Mouse (Mus musculus) CD4-positive naive resting alpha-beta T cell, adult 76 days (primary cell): ENCODE data around the gene Ms4a4a. TPM values are rescaled to one million over a fixed set of nuclear protein-coding genes. Genes with fewer than 3 reads are reported as not detected.

ENCODE experiments used
- total RNA-seq: library from RNA; stranded (reverse); gene quantifications from one replicate; pipeline ENCODE4 v1.2.4, GENCODE M21; 2023

The Ms4a4a gene
- 0.97 TPM for total RNA-seq

DNA sequence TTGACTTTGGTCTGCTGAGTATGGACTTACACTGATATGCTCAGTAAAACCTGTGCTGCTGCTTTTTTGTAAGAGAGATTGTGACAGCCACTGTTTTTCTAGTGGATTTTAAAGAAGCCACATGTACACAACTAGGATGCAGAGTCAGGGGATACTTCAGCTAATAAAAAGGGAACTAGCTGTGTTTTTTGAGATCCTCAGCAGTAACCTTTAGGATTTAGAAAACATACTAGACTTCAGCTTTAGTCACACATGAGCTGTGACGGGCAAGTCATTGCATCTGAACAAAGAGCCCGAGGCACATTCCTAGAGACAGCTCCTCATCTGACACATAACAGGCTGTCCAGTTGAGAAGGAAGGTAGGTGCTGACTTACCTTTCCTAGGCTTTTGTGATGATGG, at the start of gene Ms4a4a:
Gene Ms4a4a, plus strand, starts transcription at position 251 of the 400 bp plus-strand sequence.

DNA sequence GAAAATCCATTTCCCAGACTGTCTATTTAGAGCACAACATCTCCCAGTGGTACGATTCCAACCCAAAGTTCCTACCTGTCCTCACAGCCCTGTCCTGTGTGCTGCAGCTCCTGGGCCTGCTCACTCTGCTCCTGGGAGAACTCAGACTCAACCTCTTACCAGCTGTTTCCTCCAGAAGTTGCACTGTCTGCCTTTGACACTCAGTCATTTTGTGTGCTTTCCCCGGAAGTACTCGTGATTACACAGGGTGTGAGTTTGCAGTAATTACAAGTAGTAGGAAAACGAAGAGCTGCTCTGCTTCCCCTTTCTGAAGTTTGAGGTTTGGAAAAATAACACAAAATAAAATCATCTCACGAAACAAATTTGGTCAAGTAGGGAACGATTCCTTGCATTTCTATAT, 39.4 kb upstream of the Ms4a4a start, which contains the start of gene Ms4a7:
Gene Ms4a7, minus strand, starts transcription at position 215 of the 400 bp plus-strand sequence.

DNA sequence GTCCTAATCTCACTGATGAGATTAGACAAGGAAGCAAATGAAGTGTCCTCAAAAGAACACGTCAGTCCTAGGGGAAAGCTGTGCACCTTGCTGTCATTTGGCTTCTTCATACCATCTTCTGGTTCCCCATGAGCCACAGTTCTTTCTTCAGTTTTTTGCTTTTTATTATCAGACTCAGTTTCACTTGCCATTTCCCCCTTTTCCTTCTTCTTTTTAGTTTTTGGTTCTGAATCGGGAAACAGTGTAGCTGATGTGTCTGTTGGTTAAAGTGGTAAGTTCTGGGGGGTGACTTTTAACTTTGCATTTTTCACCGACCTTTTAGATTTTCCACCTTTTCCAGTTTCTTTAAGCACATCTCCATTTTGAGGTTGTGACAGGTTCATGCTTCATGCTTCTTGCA, 29.2 kb downstream of the Ms4a4a start, which contains the start of gene Ms4a4c:
Gene Ms4a4c, plus strand, starts transcription at position 244 of the 400 bp plus-strand sequence.

Other genes starting within 250 kb of the Ms4a4a start
- gene 1700017D01Rik, start 244.6 kb upstream of the Ms4a4a start, total RNA-seq, result not detected
- not detected for gene 1700025F22Rik, start 210.2 kb upstream of the Ms4a4a start, total RNA-seq
- gene Ms4a13, start 178.8 kb upstream of the Ms4a4a start, total RNA-seq, result not detected
- not detected for gene Ms4a12, start 143.1 kb upstream of the Ms4a4a start, total RNA-seq
- gene Ms4a1, start 109.3 kb upstream of the Ms4a4a start, total RNA-seq, result 47.9 TPM
- not detected for gene Ms4a5, start 91.7 kb upstream of the Ms4a4a start, total RNA-seq
- gene Ms4a14, start 61.1 kb upstream of the Ms4a4a start, total RNA-seq, result 0.15 TPM
- not detected for gene Ms4a7, start 39.4 kb upstream of the Ms4a4a start, total RNA-seq
- gene Ms4a4c, start 29.2 kb downstream of the Ms4a4a start, total RNA-seq, result 20.8 TPM
- 734 TPM for gene Ms4a4b, start 68.0 kb downstream of the Ms4a4a start, total RNA-seq
- 37.5 TPM for gene Ms4a6c, start 93.8 kb downstream of the Ms4a4a start, total RNA-seq
- gene Gm8369, start 110.4 kb downstream of the Ms4a4a start, total RNA-seq, result 436 TPM
- 599 TPM for gene Ms4a6b, start 141.0 kb downstream of the Ms4a4a start, total RNA-seq
- 0.76 TPM for gene Ms4a4d, start 161.3 kb downstream of the Ms4a4a start, total RNA-seq
- 5.1 TPM for gene Ms4a6d, start 229.3 kb downstream of the Ms4a4a start, total RNA-seq
- not detected for gene Ms4a2, start 248.2 kb downstream of the Ms4a4a start, total RNA-seq